Mouse (Mus musculus): ENCODE data around the gene Alpl. TPM values are rescaled to one million over a fixed set of nuclear protein-coding genes. Genes with fewer than 3 reads are reported as not detected.

Gene Alpl
- total RNA-seq, 2 experiments from 2014 or later, result 6.0 to 8.1 TPM

DNA sequence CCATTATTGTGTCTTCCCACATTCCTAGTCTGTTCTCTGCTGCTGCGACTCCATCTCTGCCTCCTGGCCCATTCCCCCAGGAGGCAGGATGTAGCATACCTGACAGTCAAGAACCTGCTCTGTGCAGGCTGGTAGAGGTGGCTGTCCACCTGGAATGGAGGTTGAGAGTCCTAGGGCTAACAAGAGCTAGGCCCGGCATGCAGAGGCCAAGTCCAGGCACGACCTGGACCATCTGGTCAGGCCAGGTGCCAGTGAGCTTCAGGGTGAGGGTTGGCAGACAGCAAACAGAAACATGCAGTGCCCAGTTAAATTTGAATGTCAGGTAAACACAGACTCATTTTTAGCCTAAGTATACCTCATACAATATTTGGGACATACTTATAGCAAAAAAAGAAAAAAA, 63.2 kb downstream of the Alpl start:
- DNase-seq, result no peak

DNA sequence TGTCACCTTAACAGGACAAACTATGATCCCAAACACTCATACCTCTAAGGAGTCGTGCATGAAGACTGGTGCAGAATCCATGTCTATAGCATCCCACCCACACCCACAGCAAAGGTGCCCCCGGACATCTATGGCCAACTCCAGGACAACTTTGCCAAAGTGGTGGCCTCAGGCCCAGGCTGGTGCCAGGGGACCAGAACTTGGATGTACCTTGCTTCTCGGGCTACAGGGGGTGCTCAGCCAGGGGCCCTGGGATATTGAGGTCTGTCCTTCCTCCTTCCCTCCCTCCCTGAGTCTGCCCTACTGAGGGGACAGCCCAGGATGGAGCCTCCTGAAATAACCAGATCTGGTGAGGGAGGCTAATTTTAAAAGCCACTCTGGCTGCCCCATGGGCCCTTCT, 63.8 kb downstream of the Alpl start:
- DNase-seq, result no peak

GRCm38 (mm10) chr4:137731891-137732290, 64.3 kb downstream of the Alpl start:
- DNase-seq, result no peak

GRCm38 (mm10) chr4:137730757-137731156, 65.4 kb downstream of the Alpl start:
- DNase-seq, result no peak

DNA sequence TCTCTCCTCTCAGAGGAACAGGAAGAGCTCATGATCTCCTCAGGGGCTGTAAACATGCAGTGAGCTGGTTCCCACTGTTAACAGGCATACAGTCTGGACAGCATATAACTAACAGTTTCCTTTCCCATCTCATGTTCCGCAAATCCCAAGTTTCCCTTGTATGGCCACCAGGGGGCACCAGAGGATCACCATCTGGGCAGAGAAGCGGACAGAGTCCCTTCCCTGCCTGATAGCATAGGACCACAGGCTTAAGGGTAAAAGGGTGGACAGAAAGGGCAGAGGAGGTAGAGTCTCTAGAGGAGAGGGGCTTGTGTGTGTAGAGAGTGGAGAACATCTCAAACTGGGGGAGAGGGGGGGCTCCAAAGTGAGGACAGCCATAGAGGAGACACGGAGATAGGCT, 66.0 kb downstream of the Alpl start:
- peak; percentile 83 to 85 for DNase-seq

DNA sequence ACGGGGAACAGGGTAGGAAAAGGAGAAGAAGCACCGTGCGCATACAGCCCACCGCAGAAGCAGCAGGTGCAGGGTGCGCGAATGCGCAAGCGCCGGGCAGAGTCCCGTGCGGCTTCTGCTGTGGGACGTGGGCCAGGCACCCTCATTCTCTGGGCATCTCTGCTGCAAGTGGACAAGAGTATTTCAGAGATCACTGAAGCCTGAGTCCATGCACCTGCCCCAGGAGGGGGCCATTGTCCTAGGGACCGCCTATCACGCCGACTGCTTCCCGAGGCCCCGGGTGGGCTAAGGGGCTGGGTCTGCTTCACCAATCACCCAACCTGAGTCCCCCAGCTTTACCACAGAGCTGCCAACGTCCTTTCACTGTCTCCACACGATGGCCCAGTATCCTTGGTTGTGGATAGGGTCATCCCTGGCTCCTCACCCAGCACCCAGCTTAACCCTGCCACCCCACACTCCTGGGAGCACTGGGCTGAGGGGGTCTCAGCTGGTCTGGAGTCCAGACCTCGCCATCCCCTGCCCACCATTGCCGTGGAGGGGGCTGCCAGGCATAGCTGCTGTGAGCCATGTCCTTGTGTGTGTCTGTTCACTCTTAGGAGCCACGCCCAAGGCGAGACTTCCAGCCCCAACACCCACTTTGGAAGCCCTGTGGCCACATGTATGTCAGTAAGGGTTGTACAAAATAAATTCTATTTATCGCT, 66.9 kb downstream of the Alpl start:
- no peak for DNase-seq

GRCm38 (mm10) chr4:137728399-137729154, 67.6 kb downstream of the Alpl start:
- DNase-seq, result peak; percentile 51 to 64

DNA sequence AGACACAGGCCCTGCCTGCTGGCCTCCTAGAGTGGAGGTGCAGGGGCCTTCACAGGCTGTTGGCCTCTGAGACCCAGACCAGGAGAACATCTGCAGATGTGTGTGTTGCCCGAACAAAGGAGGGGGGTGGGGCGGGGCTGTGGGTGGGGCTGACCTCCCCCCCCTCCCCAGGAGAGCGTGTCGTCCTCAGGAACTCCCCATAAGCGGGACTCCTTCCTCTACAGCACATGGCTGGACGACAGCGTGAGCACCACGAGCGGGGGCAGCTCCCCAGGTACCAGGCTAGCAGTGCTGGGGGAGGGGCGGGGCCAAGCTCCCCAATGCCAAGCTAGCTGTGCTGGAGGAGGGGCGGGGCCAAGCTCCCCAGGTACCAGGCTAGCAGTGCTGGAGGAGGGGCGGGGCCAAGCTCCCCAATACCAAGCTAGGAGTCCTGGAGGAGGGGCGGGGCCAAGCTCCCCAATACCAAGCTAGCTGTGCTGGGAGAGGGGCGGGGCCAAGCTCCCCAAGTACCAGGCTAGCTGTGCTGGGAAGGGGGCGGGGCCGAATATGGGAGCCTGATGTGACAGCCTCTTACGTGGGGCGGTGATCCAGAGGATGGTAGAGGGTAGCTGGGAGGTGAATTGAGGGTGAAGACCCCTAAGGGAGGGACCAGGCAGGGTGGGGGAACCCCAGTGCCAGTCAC, 68.5 kb downstream of the Alpl start:
- DNase-seq, result no peak

- no peak for DNase-seq
Observed at GRCm38 (mm10) chr4:137726739-137727505, 69.3 kb downstream of the Alpl start.

DNA sequence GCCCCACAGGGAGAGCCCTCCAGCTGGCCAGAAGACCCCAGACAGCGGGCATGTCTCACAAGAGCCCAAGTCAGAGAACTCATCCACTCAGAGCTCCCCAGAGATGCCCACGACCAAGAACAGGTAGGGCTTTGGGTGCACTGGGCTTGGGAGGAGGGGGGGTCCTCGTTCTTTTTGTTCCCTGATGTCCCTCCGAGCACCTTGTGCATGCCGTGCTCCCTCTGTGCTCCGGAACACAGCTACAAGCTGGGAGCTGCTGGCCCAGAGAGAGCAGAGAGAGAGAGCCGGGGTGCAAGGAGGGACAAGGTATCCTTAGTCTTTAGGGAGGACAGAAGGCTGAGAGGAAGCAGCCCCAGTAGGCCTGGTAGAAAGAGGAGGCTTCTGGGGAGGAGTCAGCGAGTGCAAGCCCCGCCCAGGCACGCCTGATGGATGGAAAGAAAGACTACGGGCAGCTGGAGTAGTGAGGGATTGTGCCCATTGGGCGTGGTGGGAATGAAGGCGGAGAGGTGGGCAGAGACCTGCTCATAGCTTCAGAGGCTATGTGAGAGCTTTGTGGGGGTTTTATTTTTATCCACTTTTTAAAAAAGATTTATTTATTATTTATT, 70.5 kb downstream of the Alpl start:
- no peak for DNase-seq

GRCm38 (mm10) chr4:137724766-137725165, 71.4 kb downstream of the Alpl start:
- no peak for DNase-seq

GRCm38 (mm10) chr4:137724212-137724611, 72.0 kb downstream of the Alpl start:
- DNase-seq, result no peak

- no peak for DNase-seq
Observed at GRCm38 (mm10) chr4:137723527-137723926, 72.7 kb downstream of the Alpl start.

- peak; percentile 76 to 81 for DNase-seq
Observed at GRCm38 (mm10) chr4:137722692-137723427, 73.3 kb downstream of the Alpl start.

GRCm38 (mm10) chr4:137722230-137722629, 74.0 kb downstream of the Alpl start:
- no peak for DNase-seq

DNA sequence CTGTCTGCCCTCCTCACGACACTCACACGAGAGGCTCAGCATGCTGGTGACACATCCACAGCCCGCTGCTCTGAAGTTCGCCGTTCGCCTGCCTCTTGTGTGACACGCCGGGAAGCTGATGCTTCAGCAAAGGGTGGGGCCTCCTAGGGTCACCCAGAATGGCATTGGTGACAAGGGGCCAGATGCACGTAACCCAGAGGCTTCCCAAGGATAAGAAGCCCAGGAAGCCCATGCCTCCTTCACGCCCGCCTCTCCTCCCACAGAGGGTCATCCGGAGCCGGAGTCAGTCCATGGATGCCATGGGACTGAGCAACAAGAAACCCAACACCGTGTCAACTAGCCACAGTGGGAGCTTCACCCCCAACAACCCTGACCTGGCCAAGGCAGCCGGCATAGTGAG, 74.6 kb downstream of the Alpl start:
- no peak for DNase-seq

GRCm38 (mm10) chr4:137719378-137720077, 76.7 kb downstream of the Alpl start:
- DNase-seq, result no peak

- no peak for DNase-seq
Observed at GRCm38 (mm10) chr4:137717671-137718070, 78.5 kb downstream of the Alpl start.

GRCm38 (mm10) chr4:137717005-137717404, 79.2 kb downstream of the Alpl start:
- DNase-seq, result no peak

GRCm38 (mm10) chr4:137714020-137714624, 82.1 kb downstream of the Alpl start:
- DNase-seq, result no peak
